Mouse (Mus musculus) lung, adult 2 months (tissue): ENCODE measurements at regions not wholly inside any gene's neighbourhood (a gene's known extent, or its start where the extent isn't known, plus 50 kb on each side); places are given as distances from the start of the nearest gene placed in this dataset.

Experiments
- DNase-seq: peaks from one replicate; pipeline ENCODE4 v3.0.0; 2022
- H3K4me1 ChIP-seq: fragments of 200-500 bp; 2 replicates; pipeline ENCODE4 v1.6.1; 2011; ENCODE audit warnings: low read length; ENCODE audit not compliant: control insufficient read depth, insufficient read depth
- H3K4me3 ChIP-seq: fragments of 200-500 bp; replicated peaks from 2 replicates; pipeline ENCODE3; 2011; ENCODE audit warnings: low read depth, mild to moderate bottlenecking, control low read depth, low read length; ENCODE audit errors: extremely low read depth
- CTCF ChIP-seq: fragments of 200-500 bp; IDR thresholded peaks from 2 replicates; pipeline ENCODE4 v1.5.1; 2011; ENCODE audit warnings: mild to moderate bottlenecking, low read length, control low read depth; ENCODE audit not compliant: insufficient read depth
- POLR2A ChIP-seq: fragments of 200-500 bp; IDR thresholded peaks from 2 replicates; pipeline ENCODE4 v1.6.1; 2011; ENCODE audit warnings: low read depth, mild to moderate bottlenecking, control low read depth, low read length, borderline replicate concordance; ENCODE audit errors: extremely low read depth
- WGBS: fragments of 180-500 bp; shearing (Covaris S2); methylation state at CpG from one replicate; pipeline ENCODE4 v1.1.7; 2018; 5-methylcytosine and 5-hydroxymethylcytosine counted together

- TF ChIP-seq POLR2A: no peak
- no peak for TF ChIP-seq CTCF
- no peak overlapping the region for H3K4me3 ChIP-seq
- WGBS: 64% methylated on average over 2 of the region's 2 CpGs
- no peaks in the 10 kb centered on the region for H3K4me1 ChIP-seq
- DNase-seq: no peak
These were observed 147.4 kb downstream of the Pxdc1 start for GRCm38 (mm10) chr13:34505861-34506260.

GRCm38 (mm10) chr13:34504879-34505278 lies 148.4 kb downstream of the Pxdc1 start:
- TF ChIP-seq POLR2A: no peak
- TF ChIP-seq CTCF: no peak
- 74% methylated on average over 3 of the region's 3 CpGs for WGBS
- H3K4me1 ChIP-seq: no peaks in the 10 kb centered on the region
- no peak overlapping the region for H3K4me3 ChIP-seq
- no peak for DNase-seq

- WGBS: 100% methylated on average over 2 of the region's 2 CpGs
- no peak for TF ChIP-seq CTCF
- no peak for TF ChIP-seq POLR2A
- no peak for DNase-seq
These were observed 153.9 kb upstream of the Slc22a23 start for GRCm38 (mm10) chr13:34498910-34499309.

GRCm38 (mm10) chr13:34497667-34498066 lies 152.7 kb upstream of the Slc22a23 start:
- DNase-seq: no peak
- H3K4me3 ChIP-seq: no peak overlapping the region
- H3K4me1 ChIP-seq: no peaks in the 10 kb centered on the region
- no peak for TF ChIP-seq POLR2A
- WGBS: 77% methylated on average over 3 of the region's 3 CpGs

More at GRCm38 (mm10) chr13:34498910-34499309, 153.9 kb upstream of the Slc22a23 start:
- Histone ChIP-seq H3K4me1 (no peaks in the 10 kb centered on the region), H3K4me3 (no peak overlapping the region)

GRCm38 (mm10) chr13:34484831-34485230 lies 139.8 kb upstream of the Slc22a23 start:
- DNase-seq: no peak
- TF ChIP-seq POLR2A: no peak
- TF ChIP-seq CTCF: no peak
- no peaks in the 10 kb centered on the region for H3K4me1 ChIP-seq
- WGBS: 91% methylated on average over 1 of the region's 1 CpGs
- H3K4me3 ChIP-seq: no peak overlapping the region

- 92% methylated on average over 10 of the region's 10 CpGs for WGBS
- TF ChIP-seq POLR2A: no peak
- TF ChIP-seq CTCF: no peak
- H3K4me3 ChIP-seq: no peak overlapping the region
- no peaks in the 10 kb centered on the region for H3K4me1 ChIP-seq
- DNase-seq: no peak
These were observed 136.5 kb upstream of the Slc22a23 start for GRCm38 (mm10) chr13:34481461-34481860.

GRCm38 (mm10) chr13:34470410-34470809 lies 125.4 kb upstream of the Slc22a23 start:
- no peak for TF ChIP-seq POLR2A
- no peak for TF ChIP-seq CTCF
- no peak for DNase-seq
- H3K4me3 ChIP-seq: no peak overlapping the region
- 85% methylated on average over 1 of the region's 1 CpGs for WGBS
- no peaks in the 10 kb centered on the region for H3K4me1 ChIP-seq

GRCm38 (mm10) chr13:34469568-34469967 lies 124.6 kb upstream of the Slc22a23 start:
- H3K4me3 ChIP-seq: no peak overlapping the region
- H3K4me1 ChIP-seq: no peaks in the 10 kb centered on the region
- no peak for TF ChIP-seq CTCF
- TF ChIP-seq POLR2A: no peak
- no peak for DNase-seq
- WGBS: 61% methylated on average over 5 of the region's 5 CpGs

GRCm38 (mm10) chr13:34468132-34468748 lies 123.3 kb upstream of the Slc22a23 start:
- TF ChIP-seq POLR2A (no peak), CTCF (no peak)
- Histone ChIP-seq H3K4me3 (no peak overlapping the region), H3K4me1 (no peaks in the 10 kb centered on the region)
- 48% methylated on average over 3 of the region's 3 CpGs for WGBS
- no peak for DNase-seq

- no peak for DNase-seq
- Histone ChIP-seq H3K4me3 (no peak overlapping the region), H3K4me1 (no peaks in the 10 kb centered on the region)
- TF ChIP-seq POLR2A: no peak
- TF ChIP-seq CTCF: no peak
These were observed 121.0 kb upstream of the Slc22a23 start for GRCm38 (mm10) chr13:34465862-34466430.
